Mouse (Mus musculus): ENCODE results near the gene Pccb.

- no peak for TF ChIP-seq CTCF (conservative IDR thresholded peaks at IDR 0.05; ENCODE audit: insufficient read depth, insufficient read length, low read depth, low read length)
- no peak for TF ChIP-seq POLR2A (IDR thresholded peaks at IDR 0.05; ENCODE audit: low read depth, low read length)
These were observed 17.3 kb upstream of the Pccb start for GRCm38 (mm10) chr9:101052007-101052406.
